Mouse (Mus musculus): ENCODE results near the gene Tarsl2. TPM values are rescaled to one million over a fixed set of nuclear protein-coding genes. Genes with fewer than 3 reads are reported as not detected.

Tarsl2 gene
- polyA plus RNA-seq (2014; fragmentation: Nextera tagmentation; extraction: Ambion mirVana) = 13.2 and 14.2 TPM in 2 replicates

DNA sequence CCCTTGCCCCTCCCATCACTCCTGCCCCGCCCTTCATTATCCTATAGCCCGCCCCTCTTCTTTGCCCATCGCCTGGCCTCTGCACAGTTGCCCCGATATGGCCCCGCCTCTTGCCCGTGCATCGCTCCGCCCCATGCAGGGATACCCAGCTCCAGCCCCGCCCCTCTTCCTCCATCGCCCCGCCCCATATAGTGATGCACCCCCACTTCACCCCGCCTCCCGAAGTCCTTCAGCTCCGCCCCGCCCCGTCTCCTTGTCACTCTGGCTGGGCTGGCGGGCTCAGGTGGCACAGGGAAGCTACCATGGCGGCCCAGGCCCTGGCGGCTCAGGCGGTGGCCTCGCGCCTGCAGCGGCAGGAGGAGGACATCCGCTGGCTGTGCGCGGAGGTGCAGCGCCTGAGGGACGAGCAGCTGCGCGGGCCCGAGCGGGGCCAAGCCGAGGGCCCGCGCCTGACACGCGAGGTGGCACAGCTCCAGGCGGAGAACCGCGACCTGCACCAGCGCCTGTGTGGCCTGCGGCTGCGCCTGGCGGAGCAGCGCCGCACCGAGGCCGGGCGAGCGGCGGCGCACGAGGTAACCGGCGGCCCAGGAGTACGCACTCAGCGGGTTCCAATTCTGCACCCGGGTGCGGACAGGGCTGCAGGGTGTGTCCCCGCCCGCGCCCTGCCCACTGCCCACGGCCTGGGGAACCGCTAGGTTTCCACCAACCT, at the start of gene Tarsl2:
Gene Tarsl2 (plus strand): TSS at position 256 of the 709 bp plus-strand sequence.
- Histone ChIP-seq H3K9ac (ENCODE audit: low read length) (peak within 1 kb of the TSS; percentile 76), H3K9me3 (ENCODE audit: control insufficient read depth, low read length) (no peaks in the 10 kb centered on the region; the same call in 1 of the 2 replicates), H3K36me3 (ENCODE audit: control insufficient read depth, insufficient read depth, low read length) (peaks cover 2% of the 10 kb centered on the region; the same call in 1 of the 2 replicates), H3K27ac (ENCODE audit: low read depth, low read length) (peak within 1 kb of the TSS; percentile 68; the same call in 1 of the 2 replicates), H3K4me1 (replicated peaks; ENCODE audit: control insufficient read depth, insufficient read depth, low read length) (0 out of 2 replicates have a peak, but pooled peaks cover 6% of the 10 kb centered on the region), H3K4me2 (ENCODE audit: low read depth, low read length, severe bottlenecking) (peak within 1 kb of the TSS; percentile 78), H3K27me3 (ENCODE audit: control insufficient read depth, insufficient read depth, low read length) (peaks cover 2% of the 10 kb centered on the region; the same call in 1 of the 2 replicates), H3K4me3 (ENCODE audit: low read depth, low read length) (peak within 1 kb of the TSS; percentile 56)
- peak; percentile 99 for DNase-seq (ENCODE audit: low spot score)
- peak; percentile 96 for ATAC-seq (replicated peaks; ENCODE audit: low FRiP score)
- under 1% methylated on average over 62 of the region's 64 CpGs for WGBS

DNA sequence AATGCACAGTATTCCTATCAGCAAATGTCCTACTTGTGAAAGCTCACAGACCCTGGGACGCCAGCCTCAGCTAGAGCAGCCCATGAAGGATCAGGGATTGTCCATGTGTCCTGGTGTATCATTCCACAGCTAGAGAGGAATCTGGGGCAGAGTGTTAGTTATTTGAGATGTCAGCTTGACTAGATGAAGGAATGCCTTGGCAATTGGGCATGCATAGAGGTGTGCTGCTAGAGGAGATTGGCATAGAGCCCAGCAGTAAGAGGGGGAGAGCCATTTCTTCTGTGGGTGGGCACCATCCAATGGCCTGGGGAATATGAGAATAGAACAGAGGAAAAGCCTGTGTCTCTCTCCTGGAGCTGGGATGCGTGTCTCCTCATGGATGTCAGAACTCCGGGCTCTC, 38.6 kb upstream of the Tarsl2 start:
- no peaks in the 10 kb centered on the region for H3K9me3 ChIP-seq (ENCODE audit: control insufficient read depth, low read length)
- no peak overlapping the region for H3K9ac ChIP-seq (ENCODE audit: low read length)
- no peak overlapping the region for H3K27ac ChIP-seq (ENCODE audit: low read depth, low read length)
- no peaks in the 10 kb centered on the region for H3K27me3 ChIP-seq (ENCODE audit: control insufficient read depth, insufficient read depth, low read length)
- no peaks in the 10 kb centered on the region for H3K36me3 ChIP-seq (ENCODE audit: control insufficient read depth, insufficient read depth, low read length)
- no peaks in the 10 kb centered on the region for H3K4me1 ChIP-seq (replicated peaks; ENCODE audit: control insufficient read depth, insufficient read depth, low read length)
- H3K4me3 ChIP-seq (ENCODE audit: low read depth, low read length) = no peak overlapping the region
- DNase-seq (ENCODE audit: low spot score) = no peak
- H3K4me2 ChIP-seq (ENCODE audit: low read depth, low read length, severe bottlenecking) = no peak overlapping the region
- no peak for ATAC-seq (replicated peaks; ENCODE audit: low FRiP score)
- WGBS = 75% methylated on average over 3 of the region's 3 CpGs

DNA sequence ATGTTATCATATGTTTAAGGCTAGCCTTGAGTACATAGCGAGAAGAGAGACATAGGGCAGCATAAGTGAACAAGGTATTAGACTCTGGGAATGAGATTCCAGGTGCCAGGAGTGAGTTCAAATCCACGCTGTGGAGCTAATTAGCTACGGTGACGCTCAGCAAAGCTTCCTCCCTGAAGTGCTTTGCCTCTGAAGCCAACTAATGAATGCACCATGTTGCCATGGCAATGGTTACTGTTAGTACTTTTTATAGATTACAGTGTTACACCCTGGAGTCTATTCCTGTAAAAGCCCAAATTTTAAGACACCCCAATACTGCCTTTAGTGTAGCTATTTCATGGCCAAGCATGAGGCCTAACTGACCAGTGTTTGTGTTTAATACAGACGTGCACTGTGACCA, 37.7 kb upstream of the Tarsl2 start:
- H3K4me2 ChIP-seq (ENCODE audit: low read depth, low read length, severe bottlenecking) = no peak overlapping the region
- no peak for DNase-seq (ENCODE audit: low spot score)
- WGBS = 86% methylated on average over 5 of the region's 5 CpGs
- H3K4me3 ChIP-seq (ENCODE audit: low read depth, low read length) = no peak overlapping the region
- no peak for ATAC-seq (replicated peaks; ENCODE audit: low FRiP score)
- no peaks in the 10 kb centered on the region for H3K36me3 ChIP-seq (ENCODE audit: control insufficient read depth, insufficient read depth, low read length)
- H3K27ac ChIP-seq (ENCODE audit: low read depth, low read length) = no peak overlapping the region
- H3K27me3 ChIP-seq (ENCODE audit: control insufficient read depth, insufficient read depth, low read length) = no peaks in the 10 kb centered on the region
- no peaks in the 10 kb centered on the region for H3K9me3 ChIP-seq (ENCODE audit: control insufficient read depth, low read length)
- H3K4me1 ChIP-seq (replicated peaks; ENCODE audit: control insufficient read depth, insufficient read depth, low read length) = no peaks in the 10 kb centered on the region
- no peak overlapping the region for H3K9ac ChIP-seq (ENCODE audit: low read length)

DNA sequence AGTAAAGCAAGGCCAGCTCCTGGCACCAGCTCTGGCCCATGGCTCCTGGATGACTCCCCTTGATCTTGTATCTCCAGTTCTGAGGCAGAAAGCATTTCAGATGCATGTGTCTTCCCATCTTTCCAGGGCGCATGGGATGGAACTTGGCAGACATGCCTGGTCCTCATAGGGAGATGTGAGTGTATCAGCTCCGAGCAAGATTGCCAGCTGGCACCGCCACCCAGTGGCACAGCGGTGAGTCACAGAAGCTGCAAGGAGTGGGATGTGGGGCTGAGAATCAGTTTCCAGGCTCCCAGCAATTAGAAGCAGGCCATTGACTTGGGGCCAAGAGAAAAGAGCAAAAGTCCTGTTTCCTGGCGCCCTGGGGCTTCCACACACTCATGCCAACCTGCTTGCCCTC, 34.5 kb upstream of the Tarsl2 start:
- no peak for DNase-seq (ENCODE audit: low spot score)
- no peaks in the 10 kb centered on the region for H3K4me1 ChIP-seq (replicated peaks; ENCODE audit: control insufficient read depth, insufficient read depth, low read length)
- H3K36me3 ChIP-seq (ENCODE audit: control insufficient read depth, insufficient read depth, low read length) = no peaks in the 10 kb centered on the region
- ATAC-seq (replicated peaks; ENCODE audit: low FRiP score) = no peak
- H3K27me3 ChIP-seq (ENCODE audit: control insufficient read depth, insufficient read depth, low read length) = no peaks in the 10 kb centered on the region
- H3K4me3 ChIP-seq (ENCODE audit: low read depth, low read length) = no peak overlapping the region
- H3K27ac ChIP-seq (ENCODE audit: low read depth, low read length) = no peak overlapping the region
- H3K4me2 ChIP-seq (ENCODE audit: low read depth, low read length, severe bottlenecking) = no peak overlapping the region
- H3K9me3 ChIP-seq (ENCODE audit: control insufficient read depth, low read length) = no peaks in the 10 kb centered on the region
- 74% methylated on average over 5 of the region's 5 CpGs for WGBS
- H3K9ac ChIP-seq (ENCODE audit: low read length) = no peak overlapping the region

GRCm38 (mm10) chr7:65610673-65611072, 34.0 kb upstream of the Tarsl2 start:
- no peaks in the 10 kb centered on the region for H3K9me3 ChIP-seq (ENCODE audit: control insufficient read depth, low read length)
- no peak for ATAC-seq (replicated peaks; ENCODE audit: low FRiP score)
- H3K36me3 ChIP-seq (ENCODE audit: control insufficient read depth, insufficient read depth, low read length) = no peaks in the 10 kb centered on the region
- no peak overlapping the region for H3K4me2 ChIP-seq (ENCODE audit: low read depth, low read length, severe bottlenecking)
- H3K4me3 ChIP-seq (ENCODE audit: low read depth, low read length) = no peak overlapping the region
- WGBS = 75% methylated on average over 8 of the region's 8 CpGs
- no peak overlapping the region for H3K27ac ChIP-seq (ENCODE audit: low read depth, low read length)
- no peaks in the 10 kb centered on the region for H3K27me3 ChIP-seq (ENCODE audit: control insufficient read depth, insufficient read depth, low read length)
- H3K4me1 ChIP-seq (replicated peaks; ENCODE audit: control insufficient read depth, insufficient read depth, low read length) = no peaks in the 10 kb centered on the region
- DNase-seq (ENCODE audit: low spot score) = no peak
- no peak overlapping the region for H3K9ac ChIP-seq (ENCODE audit: low read length)

- no peak for ATAC-seq (replicated peaks; ENCODE audit: low FRiP score)
- no peak overlapping the region for H3K9ac ChIP-seq (ENCODE audit: low read length)
- 91% methylated on average over 3 of the region's 3 CpGs for WGBS
- H3K4me1 ChIP-seq (replicated peaks; ENCODE audit: control insufficient read depth, insufficient read depth, low read length) = no peaks in the 10 kb centered on the region
- no peak for DNase-seq (ENCODE audit: low spot score)
- H3K4me2 ChIP-seq (ENCODE audit: low read depth, low read length, severe bottlenecking) = no peak overlapping the region
- no peaks in the 10 kb centered on the region for H3K36me3 ChIP-seq (ENCODE audit: control insufficient read depth, insufficient read depth, low read length)
- no peak overlapping the region for H3K27ac ChIP-seq (ENCODE audit: low read depth, low read length)
- no peak overlapping the region for H3K4me3 ChIP-seq (ENCODE audit: low read depth, low read length)
- no peaks in the 10 kb centered on the region for H3K27me3 ChIP-seq (ENCODE audit: control insufficient read depth, insufficient read depth, low read length)
- H3K9me3 ChIP-seq (ENCODE audit: control insufficient read depth, low read length) = no peaks in the 10 kb centered on the region
Observed at GRCm38 (mm10) chr7:65611298-65611697, 33.4 kb upstream of the Tarsl2 start.

- Histone ChIP-seq H3K4me1 (replicated peaks; ENCODE audit: control insufficient read depth, insufficient read depth, low read length) (no peaks in the 10 kb centered on the region), H3K27me3 (ENCODE audit: control insufficient read depth, insufficient read depth, low read length) (no peaks in the 10 kb centered on the region), H3K9ac (ENCODE audit: low read length) (no peak overlapping the region), H3K36me3 (ENCODE audit: control insufficient read depth, insufficient read depth, low read length) (no peaks in the 10 kb centered on the region), H3K4me2 (ENCODE audit: low read depth, low read length, severe bottlenecking) (no peak overlapping the region), H3K4me3 (ENCODE audit: low read depth, low read length) (no peak overlapping the region), H3K27ac (ENCODE audit: low read depth, low read length) (no peak overlapping the region), H3K9me3 (ENCODE audit: control insufficient read depth, low read length) (no peaks in the 10 kb centered on the region)
- 75% methylated on average over 5 of the region's 5 CpGs for WGBS
- DNase-seq (ENCODE audit: low spot score) (no peak), ATAC-seq (replicated peaks; ENCODE audit: low FRiP score) (no peak)
Observed at GRCm38 (mm10) chr7:65613723-65614122, 31.0 kb upstream of the Tarsl2 start.

DNA sequence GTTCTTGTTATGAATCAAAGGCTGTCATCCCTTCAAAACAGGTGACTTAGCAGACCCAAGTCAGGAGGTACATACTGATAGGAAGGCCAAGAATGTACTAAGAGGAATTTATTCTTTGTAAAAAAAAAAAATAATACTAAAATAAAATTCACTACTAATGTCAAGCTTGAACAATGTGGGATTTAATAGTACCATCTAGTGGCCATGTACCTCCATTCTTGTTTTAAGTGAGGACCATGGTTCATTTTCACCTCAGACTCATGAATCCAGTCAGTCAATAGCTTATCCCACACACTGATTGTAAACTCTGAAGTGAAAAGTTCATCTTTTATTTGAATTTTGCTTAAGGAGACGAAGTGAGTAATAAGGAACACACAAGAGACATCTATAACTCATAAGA, 25.9 kb upstream of the Tarsl2 start:
- H3K9me3 ChIP-seq (ENCODE audit: control insufficient read depth, low read length) = no peaks in the 10 kb centered on the region
- no peak overlapping the region for H3K4me3 ChIP-seq (ENCODE audit: low read depth, low read length)
- no peak overlapping the region for H3K9ac ChIP-seq (ENCODE audit: low read length)
- DNase-seq (ENCODE audit: low spot score) = no peak
- ATAC-seq (replicated peaks; ENCODE audit: low FRiP score) = no peak
- no peaks in the 10 kb centered on the region for H3K36me3 ChIP-seq (ENCODE audit: control insufficient read depth, insufficient read depth, low read length)
- no peaks in the 10 kb centered on the region for H3K4me1 ChIP-seq (replicated peaks; ENCODE audit: control insufficient read depth, insufficient read depth, low read length)
- no peaks in the 10 kb centered on the region for H3K27me3 ChIP-seq (ENCODE audit: control insufficient read depth, insufficient read depth, low read length)
- no peak overlapping the region for H3K27ac ChIP-seq (ENCODE audit: low read depth, low read length)
- no peak overlapping the region for H3K4me2 ChIP-seq (ENCODE audit: low read depth, low read length, severe bottlenecking)
- WGBS = 77% methylated on average over 1 of the region's 1 CpGs

DNA sequence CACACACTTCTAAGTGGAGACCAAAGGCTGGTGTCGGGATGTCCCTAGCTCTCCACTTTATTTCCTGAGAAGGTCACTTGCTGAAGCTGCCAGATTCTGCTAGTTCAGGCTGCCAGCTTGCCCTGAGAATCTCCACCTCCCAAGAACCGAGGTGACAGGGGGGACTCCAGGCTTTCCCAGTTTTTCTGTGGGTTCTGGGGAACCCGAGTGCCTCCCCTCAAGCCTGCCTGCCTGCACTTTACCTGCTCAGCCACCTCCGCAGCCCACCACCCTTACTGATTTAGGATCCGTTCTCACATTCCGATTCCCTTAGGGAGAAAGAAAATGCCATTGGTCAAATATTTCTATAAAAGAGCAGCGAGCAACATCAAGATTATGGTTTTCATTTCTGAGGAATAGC, 24.0 kb upstream of the Tarsl2 start:
- no peak overlapping the region for H3K4me2 ChIP-seq (ENCODE audit: low read depth, low read length, severe bottlenecking)
- ATAC-seq (replicated peaks; ENCODE audit: low FRiP score) = no peak
- no peak overlapping the region for H3K9ac ChIP-seq (ENCODE audit: low read length)
- H3K36me3 ChIP-seq (ENCODE audit: control insufficient read depth, insufficient read depth, low read length) = no peaks in the 10 kb centered on the region
- no peaks in the 10 kb centered on the region for H3K27me3 ChIP-seq (ENCODE audit: control insufficient read depth, insufficient read depth, low read length)
- H3K4me1 ChIP-seq (replicated peaks; ENCODE audit: control insufficient read depth, insufficient read depth, low read length) = no peaks in the 10 kb centered on the region
- no peak overlapping the region for H3K4me3 ChIP-seq (ENCODE audit: low read depth, low read length)
- no peaks in the 10 kb centered on the region for H3K9me3 ChIP-seq (ENCODE audit: control insufficient read depth, low read length)
- 83% methylated on average over 7 of the region's 7 CpGs for WGBS
- DNase-seq (ENCODE audit: low spot score) = no peak
- H3K27ac ChIP-seq (ENCODE audit: low read depth, low read length) = no peak overlapping the region

All from forebrain, embryonic 11.5 days (tissue).